Mouse (Mus musculus): ENCODE measurements around the gene Ndst2. TPM values are rescaled to one million over a fixed set of nuclear protein-coding genes. Genes with fewer than 3 reads are reported as not detected.

Ndst2 gene
- total RNA-seq (2021): 10 to 100 TPM; 14.3 to 18.1 TPM
- long read RNA-seq, experiment 1, partial matches to known transcripts: 1 of 8 reads
- long read RNA-seq, experiment 1, other reads (novel, unspliced or antisense): 2 of 8 reads
- long read RNA-seq, experiment 2, partial matches to known transcripts: 0 of 6 reads
- long read RNA-seq, experiment 2, other reads (novel, unspliced or antisense): 3 of 6 reads

DNA sequence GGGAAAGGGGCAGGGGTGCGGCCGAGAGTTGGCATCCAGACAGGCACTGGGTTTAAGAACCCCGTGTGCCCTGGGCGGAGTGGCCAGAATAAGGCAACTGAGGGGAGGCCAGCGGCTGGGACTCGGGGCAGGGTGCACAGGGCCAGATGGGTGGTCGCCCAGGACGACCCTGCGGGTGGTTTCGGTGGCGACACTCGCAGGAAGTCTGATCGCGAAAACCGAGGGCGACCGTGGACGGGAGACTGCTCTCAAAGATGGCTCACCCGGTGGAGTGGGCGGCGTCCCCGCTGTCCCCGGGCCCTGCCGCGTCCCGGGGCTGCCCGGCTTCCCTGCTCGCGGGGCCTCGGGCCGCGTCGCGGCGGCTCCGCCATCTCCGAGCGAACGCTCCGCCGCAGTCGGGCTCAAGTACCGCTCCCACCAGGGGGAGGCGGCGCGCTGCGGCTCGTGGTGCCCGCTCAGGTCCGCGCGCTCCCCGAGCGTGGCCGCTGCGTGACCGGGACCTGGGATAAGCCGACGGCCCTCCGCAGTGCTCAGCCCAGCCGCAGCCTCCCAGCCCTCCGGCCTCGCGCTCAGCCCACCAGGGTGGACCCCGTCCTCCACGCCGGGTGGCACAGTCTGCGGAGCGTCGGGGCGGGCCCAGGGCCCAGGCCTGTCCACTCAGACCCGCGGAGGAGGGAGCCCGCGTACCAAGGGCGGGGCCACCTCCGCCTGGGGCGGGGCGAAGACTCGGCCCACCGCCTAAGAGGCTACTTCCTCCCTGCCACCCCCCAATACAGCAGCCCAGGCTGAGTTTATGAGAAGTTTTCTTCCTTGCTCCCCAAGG is at the start of gene Ndst2:
Ndst2 (minus strand) TSS at position 611 of the 823 bp plus-strand sequence.
- DNase-seq (ENCODE audit: low spot score in 2 of 2): peak; percentile 79 to 88

DNA sequence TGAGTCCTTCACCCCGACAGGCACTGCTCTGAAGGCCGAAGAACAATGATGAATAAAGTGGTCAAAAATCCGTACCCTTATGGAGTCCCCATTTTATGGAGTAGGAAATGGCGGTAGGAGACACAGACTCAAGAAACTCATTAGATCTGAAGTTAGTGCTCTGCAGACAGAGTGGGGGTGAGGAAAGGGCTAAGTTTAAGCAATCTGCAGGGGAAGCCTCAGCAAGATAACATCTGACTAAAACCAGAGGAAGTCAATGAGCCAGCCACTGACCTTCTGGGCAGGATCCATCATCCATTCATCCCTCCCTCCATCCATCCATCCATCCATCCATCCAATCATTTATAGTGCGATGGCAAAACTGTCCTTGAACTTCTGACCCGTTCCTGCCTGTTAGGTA is 49.2 kb upstream of the Ndst2 start:
- DNase-seq (ENCODE audit: low spot score in 2 of 2): no peak

DNA sequence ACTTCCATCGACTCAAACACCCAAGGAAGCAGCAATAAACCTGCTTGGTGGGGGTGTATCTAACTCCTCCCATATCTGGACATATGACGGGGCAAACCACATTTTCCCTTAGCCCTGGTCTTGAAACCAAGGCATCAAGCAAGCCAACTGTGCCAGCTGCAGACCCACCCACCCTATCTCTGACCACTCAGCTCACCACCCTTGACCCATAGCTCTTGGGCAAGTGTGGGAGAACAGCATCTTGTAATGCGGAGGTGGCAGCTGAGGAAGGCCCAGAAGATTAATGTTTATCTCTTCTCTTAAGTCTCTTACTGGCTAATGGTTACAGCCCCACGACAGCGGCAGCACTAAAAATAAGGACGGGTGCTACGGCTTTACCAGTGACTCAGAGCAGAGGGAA is 48.5 kb upstream of the Ndst2 start:
- no peak for DNase-seq (ENCODE audit: low spot score in 2 of 2)

DNA sequence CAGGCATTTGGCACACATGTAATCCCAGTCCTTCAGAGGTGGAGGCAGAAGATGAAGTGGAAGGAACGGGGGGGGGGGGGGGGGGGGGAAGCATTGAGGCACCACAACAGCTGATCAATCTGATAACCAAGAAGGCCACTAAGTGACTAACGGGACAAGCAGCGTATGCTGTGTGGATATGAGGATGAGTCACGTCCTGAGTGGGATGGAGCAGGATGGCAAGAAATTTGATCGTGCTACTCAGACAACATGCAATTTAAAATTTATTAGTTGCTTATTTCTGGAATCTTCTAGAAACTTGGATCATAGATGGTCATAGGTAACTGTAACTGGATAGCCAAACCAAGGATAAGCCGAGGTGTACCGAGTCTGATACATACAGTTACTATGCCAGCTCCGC is 45.9 kb upstream of the Ndst2 start:
- no peak for DNase-seq (ENCODE audit: low spot score in 2 of 2)

DNA sequence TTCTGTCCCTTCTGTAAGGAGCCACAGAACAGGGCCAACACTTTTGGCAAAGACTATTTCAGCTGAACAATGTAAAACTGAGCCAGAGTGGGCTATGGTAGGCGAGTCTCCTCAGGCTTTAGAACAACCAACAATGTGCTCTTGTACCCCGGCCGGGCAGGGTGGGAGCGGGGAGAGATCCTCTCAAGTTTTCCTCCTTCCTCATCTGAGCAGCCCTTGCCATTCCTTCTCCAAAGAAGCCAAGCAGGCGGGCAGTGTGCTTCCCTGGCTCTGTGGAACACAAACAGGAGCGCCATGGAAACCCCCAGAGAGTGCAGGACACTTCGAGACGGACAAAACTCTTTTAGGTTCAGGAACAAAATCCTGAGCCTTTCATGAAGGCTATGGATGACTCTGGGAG is 44.1 kb upstream of the Ndst2 start:
- peak in 1 of 2 experiments; percentile 59 for DNase-seq (ENCODE audit: low spot score in 2 of 2)

DNA sequence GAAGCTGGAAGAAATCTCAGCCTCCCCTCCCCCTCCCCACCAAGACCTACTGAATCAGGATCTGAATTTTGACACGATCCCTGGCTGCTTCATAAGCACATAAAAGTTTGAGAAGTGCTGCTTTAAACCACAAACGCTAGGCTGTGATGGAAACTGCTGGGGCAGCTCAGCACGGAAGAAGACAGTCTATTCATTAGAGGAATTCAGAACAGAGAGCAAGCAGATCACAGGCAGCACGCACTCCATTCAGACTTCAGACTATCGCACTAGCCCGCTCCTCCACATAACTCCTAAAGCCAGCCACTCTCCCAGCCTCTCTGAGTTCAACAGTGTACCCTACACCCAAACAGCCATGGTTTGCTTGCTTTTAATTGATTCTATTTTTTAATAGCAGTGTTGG is 41.3 kb upstream of the Ndst2 start:
- DNase-seq (ENCODE audit: low spot score in 2 of 2): no peak

DNA sequence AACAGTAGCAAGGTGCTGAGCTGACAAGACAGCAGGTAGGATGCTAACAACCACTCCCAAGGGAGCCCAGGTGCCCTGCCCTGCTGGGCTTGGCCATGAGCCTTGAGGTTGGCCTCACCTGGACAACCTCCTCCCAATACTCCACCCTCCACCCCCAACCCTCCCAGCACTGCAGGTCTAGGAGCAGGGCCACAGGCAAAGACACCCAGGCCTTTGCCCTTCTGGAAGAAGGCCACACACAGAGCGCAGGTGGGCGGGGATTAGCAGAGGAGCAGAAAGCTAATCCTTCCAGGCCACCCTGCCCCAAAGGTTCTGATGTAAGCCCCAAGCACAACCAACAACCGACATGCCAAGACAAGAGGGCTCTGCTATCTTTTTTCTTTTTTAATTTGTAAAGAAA is 39.0 kb upstream of the Ndst2 start:
- DNase-seq (ENCODE audit: low spot score in 2 of 2): no peak

DNA sequence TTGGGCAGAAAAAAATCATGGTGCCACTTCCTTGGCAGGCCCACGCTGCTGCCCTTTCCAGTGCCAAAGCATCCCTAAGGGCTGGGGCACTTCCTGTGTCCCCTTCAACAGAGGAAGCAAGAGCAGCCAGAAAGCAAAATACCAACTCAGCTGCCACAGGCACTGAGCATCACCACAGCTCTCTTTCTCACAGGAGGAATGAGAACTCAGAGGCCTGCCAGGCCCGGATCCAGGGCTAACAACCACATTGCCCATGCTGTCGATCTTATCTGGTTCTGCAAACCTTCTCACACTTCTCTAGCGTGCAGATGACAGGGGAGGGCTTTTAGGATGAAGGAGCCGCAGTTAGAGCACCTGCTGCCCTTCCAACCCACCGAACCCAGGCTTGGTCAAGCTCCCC is 38.4 kb upstream of the Ndst2 start:
- DNase-seq (ENCODE audit: low spot score in 2 of 2): no peak

DNA sequence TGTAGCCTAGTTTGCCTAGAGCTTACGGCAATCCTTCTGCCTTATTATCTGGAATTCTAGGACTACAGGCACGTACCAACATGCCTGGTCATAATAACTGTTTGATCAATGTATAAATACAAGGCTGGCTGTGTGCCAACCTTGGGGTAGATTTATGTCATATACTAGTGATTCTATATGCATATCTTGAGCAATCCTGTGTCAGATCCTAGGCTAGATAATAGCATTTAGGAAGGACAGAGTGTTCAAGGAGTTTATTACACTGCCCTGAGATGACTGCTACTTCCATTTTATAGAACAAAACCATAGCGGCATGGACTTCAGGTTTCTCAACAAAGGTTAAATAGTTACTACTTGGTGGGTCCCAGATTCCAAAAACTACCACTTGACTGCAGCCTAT is 37.6 kb upstream of the Ndst2 start:
- DNase-seq (ENCODE audit: low spot score in 2 of 2): no peak

DNA sequence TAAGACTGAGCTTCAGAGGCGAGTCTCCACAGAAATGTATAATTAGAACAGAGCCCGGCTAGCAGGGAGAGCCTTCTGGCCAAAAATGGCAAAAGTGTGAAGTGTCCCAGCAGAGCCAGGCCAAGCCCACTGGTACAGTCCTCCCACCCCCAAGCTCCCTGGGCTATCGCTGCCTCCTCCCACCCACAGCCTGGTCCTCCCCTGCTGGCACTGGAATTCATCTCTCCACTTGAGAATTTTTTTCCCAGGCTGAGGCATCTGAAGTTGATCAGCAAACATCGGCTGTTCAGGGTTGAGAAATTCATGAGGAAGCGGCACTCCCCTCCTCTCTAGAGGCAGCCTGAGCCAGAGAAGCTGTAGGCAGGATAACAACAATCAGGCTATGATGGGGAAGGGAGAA is 34.2 kb upstream of the Ndst2 start:
- DNase-seq (ENCODE audit: low spot score in 2 of 2): peak in 1 of 2 experiments; percentile 58

DNA sequence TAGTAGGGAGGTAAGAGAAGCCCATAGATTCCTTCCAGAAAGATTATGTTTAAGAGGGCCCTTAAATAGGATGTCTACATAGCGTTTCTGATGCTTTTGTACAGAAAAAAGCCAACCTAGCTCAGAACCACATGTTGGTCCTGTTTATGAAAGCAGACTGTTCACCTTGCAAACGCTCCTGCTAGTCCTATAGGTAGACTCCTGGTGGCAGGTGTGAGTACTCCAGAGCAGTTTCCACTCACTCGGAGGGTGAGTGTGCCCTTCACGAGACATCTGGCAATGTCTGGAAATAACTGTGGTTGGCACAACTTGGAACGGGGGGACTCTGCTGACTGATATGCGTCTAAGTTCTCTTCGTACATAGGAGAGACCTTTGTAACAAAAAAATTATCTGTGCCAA is 33.6 kb upstream of the Ndst2 start:
- DNase-seq (ENCODE audit: low spot score in 2 of 2): no peak

DNA sequence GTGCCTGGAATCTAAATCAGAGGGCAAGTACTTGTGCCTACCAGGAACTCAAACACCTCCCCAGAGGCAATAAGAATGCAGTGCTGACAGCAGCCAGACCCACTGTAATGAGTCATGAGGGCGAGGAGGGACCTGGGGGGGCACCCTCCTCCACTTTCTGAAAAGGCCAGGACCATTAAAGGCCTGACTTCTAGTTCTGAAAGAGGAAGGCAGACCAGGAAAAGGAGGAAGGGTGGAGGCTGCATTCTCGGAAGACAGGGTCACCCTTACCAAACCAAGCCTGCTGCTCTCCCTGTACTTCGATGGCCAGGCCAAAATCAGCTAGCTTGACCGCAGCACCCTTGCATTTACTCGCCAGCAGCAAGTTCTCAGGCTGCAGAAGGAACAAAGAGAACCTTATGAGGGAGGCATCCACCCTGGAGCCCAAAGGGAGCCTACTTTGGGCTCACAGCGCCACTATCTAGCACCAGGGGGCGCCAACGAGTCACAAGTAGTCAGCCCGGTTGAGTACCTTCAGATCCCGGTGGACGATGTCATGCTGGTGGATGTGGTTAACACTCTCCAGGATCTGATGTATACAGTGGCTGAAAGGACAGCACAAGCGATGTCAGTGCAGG is 31.4 kb upstream of the Ndst2 start:
- peak; percentile 85 to 89 for DNase-seq (ENCODE audit: low spot score in 2 of 2)

DNA sequence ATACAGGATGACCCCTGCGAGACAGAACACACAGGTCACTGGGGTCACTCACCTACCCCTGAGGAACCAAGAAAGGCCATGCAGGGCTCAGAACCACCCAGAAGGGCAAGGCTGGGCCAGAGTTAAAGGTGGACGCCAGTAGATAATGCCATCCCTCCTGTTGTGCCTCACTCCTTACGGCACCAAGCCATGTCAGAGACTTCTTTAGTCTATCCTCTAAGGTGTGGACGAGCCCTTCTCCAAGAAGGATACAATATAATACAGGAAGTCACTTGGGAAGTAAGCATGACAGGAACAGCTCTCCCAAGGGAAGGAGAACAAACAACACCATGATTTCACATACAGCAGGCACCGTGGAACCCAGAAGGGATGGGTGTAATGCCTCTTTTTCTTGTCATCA is 30.6 kb upstream of the Ndst2 start:
- no peak for DNase-seq (ENCODE audit: low spot score in 2 of 2)

DNA sequence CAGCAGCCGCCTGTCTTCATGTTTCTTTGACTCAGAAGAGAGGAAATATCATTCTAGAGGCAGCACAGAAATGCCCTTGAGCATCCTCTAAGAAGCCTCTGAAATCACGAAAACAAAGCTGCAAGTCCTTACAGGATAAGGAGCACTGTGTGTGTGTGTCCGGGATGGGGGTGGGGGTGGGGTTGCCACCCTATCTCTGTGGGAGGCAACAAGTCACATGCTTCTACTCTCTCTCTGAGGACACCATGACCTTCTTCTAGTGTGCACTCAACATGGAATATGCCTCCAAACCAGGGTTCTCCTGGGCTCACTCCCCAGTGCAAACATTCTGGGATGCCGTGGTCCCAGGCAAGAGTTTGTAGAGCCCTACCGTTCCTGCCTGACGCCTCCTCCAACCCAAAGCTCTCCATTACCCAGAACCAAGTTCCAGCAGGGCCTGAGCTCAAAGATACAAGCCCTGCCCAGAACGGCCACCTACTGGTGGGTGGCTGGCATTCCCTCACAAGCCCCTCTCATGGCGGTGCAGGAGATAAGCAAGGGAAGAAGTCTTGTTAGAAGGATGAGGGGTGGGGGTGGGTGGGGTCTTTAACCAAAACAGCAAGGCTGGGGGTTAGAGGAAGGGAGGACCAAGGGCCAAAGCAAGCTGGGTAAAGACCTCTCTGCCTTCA is 24.5 kb upstream of the Ndst2 start:
- no peak for DNase-seq (ENCODE audit: low spot score in 2 of 2)

DNA sequence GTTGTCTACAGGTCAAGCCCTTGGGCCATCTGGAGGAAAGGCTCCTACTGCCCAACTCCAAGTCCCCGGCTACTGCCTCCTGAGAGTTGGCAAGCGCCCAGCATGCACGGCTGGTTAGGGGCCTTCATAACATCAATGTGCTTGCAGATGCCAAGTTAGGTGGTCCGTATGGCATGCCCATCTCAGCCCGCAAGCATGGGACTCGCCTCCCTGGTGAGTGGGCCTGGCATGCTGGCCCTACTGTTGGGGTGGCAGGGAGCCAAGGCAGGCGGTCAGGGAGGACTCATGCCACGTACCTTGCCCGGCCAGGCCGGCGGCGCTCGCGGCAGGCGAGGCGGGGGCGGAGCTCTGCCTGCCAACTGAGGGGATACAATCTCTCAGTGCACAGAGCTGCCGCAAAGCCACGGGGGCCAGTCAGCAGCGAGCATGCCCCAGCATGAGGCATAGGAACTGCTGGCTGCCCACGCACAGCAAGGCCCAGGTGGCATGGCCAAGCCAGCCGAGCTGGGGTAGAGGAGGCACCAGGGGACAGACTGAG is 23.1 kb upstream of the Ndst2 start:
- no peak for DNase-seq (ENCODE audit: low spot score in 2 of 2)

DNA sequence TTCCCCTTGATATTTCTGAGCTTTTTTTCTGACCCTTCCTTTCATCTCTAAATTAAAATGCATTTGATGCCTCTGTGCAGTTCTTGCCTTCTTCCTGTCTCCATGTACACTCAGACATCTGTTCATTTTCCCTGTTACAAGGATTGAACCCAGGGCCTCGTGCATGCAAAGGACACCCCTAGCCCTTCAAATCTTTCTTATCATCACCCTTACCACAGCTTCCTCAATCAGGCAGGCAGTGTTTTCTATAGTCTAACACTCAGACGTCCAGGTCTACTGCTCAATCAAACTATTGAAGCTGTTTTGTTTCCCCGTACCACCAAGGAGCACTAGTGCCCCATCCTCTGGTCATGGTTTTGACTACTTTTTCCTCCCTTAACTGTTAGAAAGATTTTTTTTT is 19.4 kb upstream of the Ndst2 start:
- DNase-seq (ENCODE audit: low spot score in 2 of 2): no peak

DNA sequence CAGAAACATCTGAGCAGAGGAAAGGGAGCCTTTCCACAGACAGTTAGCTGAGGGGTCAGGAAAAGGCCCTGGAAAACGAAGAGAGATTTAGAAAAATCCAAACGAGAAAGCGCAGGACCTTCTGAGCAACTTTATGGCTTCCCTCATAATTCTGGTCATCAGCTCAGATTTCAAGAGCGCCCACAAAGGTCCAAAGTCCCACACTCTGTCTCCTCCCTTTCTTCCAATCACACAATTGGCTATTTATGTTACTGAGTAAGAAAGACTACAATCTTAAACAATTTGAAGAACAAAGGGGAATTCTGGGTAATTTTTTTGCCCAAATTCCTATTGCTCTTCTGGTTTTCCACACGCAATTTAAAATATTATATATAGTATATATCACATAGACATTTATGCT is 16.1 kb upstream of the Ndst2 start:
- no peak for DNase-seq (ENCODE audit: low spot score in 2 of 2)

DNA sequence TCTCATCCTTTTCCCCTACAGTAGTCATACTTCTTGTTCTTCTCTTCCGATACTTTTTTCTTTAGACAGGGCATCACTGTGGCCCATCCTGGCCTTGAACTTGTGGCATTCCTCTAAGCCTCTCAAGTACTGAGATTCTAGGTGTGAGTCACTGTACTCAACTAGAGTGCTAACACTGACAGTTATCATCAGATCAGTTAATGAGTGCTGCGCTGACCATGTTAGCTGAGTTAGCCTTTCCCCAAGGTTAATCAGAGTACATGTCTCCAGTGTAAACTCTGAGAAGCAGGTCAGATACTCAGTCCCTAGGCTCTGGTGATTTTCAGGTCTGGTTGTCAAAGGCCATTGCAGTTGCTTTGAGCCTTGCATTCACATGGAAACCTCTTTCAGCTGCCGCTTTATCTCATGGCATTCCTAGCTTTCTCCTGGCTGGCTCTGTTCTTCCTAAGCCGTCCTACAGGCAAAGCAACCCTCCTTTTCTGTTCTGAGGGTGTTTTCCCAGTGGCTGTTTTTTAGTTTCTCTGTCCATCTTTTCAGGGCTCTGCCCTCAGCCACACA is 15.2 kb upstream of the Ndst2 start:
- no peak for DNase-seq (ENCODE audit: low spot score in 2 of 2)

DNA sequence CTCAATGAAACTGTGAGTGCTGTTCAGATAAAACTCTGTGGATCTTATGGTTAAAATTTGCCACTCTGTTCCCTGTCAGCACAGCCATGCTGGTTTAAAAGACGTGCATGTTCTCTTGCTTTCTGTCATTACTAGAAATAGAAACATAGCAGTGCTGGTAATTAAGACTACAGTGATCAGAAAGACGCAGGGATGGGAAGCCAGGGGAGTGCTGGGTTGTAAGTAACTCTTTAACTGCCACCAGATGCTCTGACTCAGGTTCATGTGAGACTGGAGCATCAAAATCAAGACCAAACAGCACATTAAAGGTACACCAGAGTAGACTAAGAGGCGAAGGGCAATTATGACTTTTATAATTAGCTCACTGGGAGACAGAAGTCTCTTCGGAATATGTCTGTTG is 14.0 kb upstream of the Ndst2 start:
- DNase-seq (ENCODE audit: low spot score in 2 of 2): no peak

DNA sequence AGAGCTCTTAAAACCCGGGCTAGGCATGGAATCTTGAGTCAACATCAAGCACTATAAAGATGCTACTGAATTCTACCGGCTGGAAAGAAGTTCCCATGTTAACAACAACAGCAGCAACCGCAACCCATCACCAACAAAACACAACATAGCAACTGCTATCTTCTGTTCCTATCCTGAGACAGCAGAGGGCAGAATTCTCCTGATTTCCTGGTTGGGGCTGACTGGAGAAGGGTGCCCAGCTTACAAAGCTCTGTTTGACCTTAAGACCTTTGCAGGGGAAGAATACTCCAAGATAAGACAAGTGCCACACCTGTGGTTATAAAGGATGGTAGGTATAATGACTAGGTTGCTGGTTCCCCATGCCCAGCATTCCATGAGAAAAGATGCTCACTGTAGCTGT is 12.6 kb upstream of the Ndst2 start:
- no peak for DNase-seq (ENCODE audit: low spot score in 2 of 2)

DNA sequence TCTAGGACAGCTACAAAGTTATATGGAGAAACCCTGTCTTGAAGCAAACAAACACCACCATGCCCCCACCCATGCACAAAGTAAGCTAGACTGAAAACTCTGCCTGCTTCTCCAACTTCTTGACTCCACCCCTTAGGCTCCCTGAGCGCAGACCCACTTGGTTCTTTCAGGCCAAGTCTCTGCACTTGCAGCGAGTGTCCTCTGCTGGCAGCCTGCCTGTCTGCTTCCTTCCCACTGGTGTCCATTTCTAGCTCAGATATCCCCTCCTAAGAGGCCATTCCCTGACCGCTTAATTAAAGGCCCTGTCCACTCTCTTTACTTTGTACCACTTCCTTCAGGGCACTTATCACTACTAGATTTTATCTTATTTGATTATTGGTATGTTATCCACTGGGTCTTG is 9.3 kb upstream of the Ndst2 start:
- DNase-seq (ENCODE audit: low spot score in 2 of 2): no peak
